Mouse (Mus musculus): ENCODE measurements around the gene Insig2.

- TF ChIP-seq POLR2A (IDR thresholded peaks at IDR 0.05; ENCODE audit: insufficient read depth, low read length) (no peak), CTCF (IDR thresholded peaks at IDR 0.05; ENCODE audit: low read depth, low read length) (no peak), EP300 (IDR thresholded peaks at IDR 0.05; ENCODE audit: insufficient read depth, low read depth, low read length) (no peak)
These were observed 34.9 kb upstream of the Insig2 start for GRCm38 (mm10) chr1:121367257-121367656.

All from ES-Bruce4 (cell line).